Mouse (Mus musculus) heart, postnatal 4 days (tissue): ENCODE measurements around the gene Olfr782. TPM values are rescaled to one million over a fixed set of nuclear protein-coding genes. Genes with fewer than 3 reads are reported as not detected.
"Not testable (repeated sequence)": the region's sequence is repeated elsewhere in the genome, so short reads cannot be mapped to it uniquely, and the experiment has no call there.

Experiments
- DNase-seq: peaks from one replicate; pipeline ENCODE4 v3.0.0; 2021
- total RNA-seq, 2 experiments: library from RNA; stranded (reverse); gene quantifications; 2 replicates each; pipeline ENCODE4 v1.2.3; 2021

The Olfr782 gene
- not detected for total RNA-seq

DNA sequence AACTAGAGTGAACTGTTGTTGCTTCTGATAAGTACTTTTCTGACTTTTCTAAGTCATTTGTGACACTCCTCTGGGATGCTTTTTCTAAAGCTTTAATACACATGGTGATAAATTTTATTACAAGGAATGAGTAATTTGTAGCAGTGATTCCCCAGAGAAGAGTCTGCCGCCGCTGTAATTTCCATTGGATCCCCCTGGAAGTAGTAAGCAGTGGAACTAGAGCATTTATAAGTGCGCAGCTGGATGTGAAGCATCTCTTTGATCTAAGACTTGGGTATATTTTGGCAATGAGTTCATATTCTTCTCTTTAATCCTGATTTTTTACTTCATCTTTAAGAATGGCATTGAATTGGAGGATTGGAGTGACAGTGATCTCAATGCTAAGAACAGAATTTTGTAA, at the start of gene Olfr782:
Gene Olfr782, plus strand, starts transcription at position 301 of the 400 bp plus-strand sequence.
- DNase-seq = no peak

DNA sequence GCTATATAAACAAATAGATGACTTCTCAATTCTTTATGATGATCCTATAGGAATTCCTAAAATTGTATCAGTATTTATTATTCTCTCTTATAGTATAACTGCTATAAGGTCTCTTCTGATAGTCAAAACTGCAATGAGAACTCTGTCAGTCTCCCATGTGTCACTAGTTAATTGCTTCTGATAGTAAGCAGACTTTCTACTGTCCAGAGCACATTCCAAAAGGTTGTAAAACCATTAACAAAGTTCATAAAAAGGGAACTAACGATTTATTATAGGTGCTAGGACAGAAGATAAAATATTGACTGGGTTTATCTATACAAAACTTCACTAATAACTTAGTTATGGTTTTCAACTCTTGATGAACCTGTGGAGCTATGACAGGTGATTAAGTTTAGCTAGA, 35.7 kb upstream of the Olfr782 start:
- not testable (repeated sequence) for DNase-seq

DNA sequence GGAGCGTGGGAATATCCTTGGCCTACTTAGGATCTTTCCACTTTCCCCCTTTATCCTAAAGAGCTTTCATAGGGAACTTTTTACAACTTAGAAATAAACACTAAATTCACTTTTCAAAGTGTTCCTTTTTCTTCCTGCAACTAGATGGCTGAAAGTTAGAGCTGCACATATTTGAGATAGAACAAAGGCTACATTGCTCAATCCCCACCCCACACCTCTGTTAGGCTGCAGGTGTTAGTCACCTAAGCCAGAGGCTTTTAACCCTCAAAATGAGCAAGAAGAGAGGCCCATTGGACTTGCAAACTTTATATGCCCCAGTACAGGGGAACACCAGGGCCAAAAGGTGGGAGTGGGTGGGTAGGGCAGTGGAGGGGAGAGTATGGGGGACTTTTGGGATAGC, 35.1 kb upstream of the Olfr782 start:
- not testable (repeated sequence) for DNase-seq

DNA sequence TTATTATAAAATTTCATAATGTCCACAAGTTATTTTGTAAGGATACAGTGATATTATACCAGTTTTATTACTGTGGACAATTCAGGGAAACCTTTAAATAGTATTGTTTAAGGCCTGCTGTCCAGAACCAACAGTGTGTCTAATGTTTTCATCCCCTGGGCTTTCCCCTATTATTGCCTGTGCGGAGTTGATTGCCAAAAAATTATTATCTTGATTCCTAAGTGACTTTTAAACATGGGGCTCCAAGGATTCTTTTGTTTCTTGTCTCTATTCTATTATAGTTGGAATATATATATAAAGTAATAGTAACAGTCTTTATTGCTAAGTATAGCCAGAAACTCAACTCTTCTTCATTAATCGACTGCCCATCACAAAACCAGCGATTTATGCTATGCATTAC, 30.8 kb upstream of the Olfr782 start, which contains the start of gene Olfr780:
Gene Olfr780, plus strand, starts transcription at position 301 of the 400 bp plus-strand sequence.
- no peak for DNase-seq

DNA sequence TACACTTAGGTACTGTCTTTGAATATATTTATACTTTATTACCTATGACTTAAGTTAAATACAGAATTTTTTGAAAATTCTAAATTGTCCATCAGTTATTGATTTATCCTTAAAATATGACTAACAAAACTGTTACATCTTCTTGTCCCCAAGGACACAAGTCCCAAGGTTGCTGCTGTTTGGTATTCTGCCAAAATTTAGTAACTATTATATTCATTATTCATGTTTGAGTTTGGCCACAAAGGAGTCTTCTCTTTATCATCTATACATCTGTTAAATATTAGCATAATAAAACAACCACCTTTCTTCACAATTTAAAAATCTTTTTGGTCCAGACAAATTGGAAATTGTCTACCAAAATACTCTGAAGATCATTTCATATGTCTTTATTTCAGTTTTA, 20.1 kb upstream of the Olfr782 start, which contains the start of gene Olfr781:
Gene Olfr781, plus strand, starts transcription at position 301 of the 400 bp plus-strand sequence.
- DNase-seq = no peak

DNA sequence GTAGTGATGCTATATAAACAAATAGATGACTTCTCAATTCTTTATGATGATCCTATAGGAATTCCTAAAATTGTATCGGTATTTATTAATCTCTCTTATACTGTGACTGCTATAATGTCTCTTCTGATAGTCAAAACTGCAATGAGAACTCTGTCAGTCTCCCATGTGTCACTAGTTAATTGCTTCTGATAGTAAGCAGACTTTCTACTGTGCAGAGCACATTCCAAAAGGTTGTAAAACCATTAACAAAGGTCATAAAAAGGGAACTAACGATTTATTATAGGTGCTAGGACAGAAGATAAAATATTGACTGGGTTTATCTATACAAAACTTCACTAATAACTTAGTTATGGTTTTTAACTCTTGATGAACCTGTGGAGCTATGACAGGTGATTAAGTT, 3.8 kb downstream of the Olfr782 start:
- DNase-seq = not testable (repeated sequence)

DNA sequence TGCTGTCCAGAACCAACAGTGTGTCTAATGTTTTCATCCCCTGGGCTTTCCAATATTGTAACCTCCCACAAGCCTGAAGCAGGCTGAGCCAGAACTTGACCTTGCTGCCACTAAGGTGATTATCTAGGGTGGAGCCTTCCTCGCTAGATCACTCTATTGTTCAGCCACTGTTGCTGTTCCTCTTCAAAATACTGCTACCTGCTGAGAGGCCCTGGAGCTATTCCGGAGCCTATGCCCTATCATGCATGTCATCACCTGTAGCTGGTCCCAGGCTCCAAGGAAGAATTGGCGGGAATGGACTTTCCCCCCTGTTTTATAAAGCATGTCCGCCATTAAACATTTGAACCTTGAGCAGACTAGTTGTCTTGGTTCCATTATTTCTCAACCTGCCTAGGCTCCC, 7.8 kb downstream of the Olfr782 start:
- not testable (repeated sequence) for DNase-seq

DNA sequence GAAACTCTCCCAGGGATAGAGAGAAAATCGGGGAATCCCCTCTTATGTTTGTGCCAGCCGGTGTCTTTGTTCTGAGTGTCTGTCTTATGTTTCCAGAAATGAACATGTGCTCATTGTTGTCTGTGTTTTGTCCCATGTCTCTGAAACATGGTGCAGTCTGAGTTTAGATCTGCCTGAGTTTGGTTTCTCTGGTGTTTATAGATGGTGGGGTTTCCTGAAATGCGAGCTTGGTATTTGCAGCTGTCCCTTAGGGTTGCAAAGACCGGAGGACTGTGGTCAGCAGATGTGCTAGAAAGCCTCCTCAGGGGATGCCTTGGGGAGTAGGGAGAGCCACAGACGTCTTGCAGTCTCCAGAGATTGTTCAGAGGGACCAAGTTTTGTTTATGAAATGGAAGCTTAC, 8.7 kb downstream of the Olfr782 start:
- DNase-seq = no peak

DNA sequence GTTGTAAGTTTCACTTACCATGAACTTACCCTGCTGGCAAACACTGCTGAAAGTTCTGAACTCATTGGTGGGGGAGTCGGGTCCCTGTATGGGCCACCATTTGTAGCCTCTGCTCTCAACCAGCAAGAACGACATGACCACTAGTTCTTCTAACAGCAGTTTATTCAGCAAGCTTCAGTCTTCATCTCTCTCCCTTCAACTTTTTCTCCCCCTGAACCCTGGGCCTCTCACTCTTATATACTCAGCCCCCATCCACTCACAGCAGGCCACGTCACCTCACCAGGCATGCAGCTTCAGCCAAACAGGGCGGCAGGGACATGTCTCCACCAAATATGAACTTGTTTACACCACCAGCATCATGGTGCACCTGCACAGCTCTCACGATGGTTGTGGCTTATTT, 25.4 kb downstream of the Olfr782 start:
- DNase-seq = not testable (repeated sequence)

DNA sequence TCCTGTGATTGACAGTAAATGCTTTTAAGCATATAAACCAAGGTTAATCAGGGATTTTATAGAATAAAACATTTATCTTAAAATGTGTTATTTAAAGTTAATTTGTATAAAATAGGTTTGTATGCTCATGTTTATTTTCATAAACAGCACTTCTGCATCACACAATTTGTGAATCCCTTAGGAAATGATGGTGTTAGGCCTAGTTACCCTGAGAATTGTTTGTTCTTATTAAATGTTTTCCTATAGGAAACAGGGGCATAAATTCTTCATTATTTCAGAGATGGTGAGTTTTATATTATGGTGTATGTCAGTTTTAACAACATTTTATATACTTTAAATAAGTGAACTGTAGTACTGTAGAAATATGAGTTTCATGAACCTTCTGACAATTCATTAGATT, 35.1 kb downstream of the Olfr782 start, which contains the start of gene Olfr784:
Gene Olfr784, plus strand, starts transcription at position 301 of the 400 bp plus-strand sequence.
- DNase-seq = no peak

DNA sequence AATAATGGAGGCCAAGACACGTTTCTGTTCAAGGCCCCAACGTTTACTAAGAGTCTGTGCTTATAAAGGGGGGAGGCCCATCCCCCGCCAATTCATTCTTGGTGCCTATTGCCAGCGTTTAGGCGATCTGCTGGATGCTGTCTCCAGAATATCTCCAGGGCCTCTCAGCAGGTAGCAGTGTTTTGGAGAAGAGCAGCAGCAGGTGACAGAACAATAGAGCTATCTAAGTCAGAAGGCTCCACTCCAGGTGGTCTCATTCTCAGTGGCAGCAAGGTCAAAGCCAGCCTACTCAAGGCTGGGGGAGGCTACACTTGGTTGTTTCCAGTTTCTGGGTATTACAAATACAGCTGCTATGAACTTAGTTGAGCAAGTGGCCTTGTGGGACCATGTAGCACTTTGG, 52.2 kb downstream of the Olfr782 start:
- DNase-seq = no peak

Other genes starting within 250 kb of the Olfr782 start
- not detected for gene Olfr768, start 249.5 kb upstream of the Olfr782 start, total RNA-seq
- gene Olfr769, start 231.0 kb upstream of the Olfr782 start, total RNA-seq = not detected
- gene Olfr770, start 209.9 kb upstream of the Olfr782 start, total RNA-seq = not detected
- gene Olfr771, start 184.1 kb upstream of the Olfr782 start, total RNA-seq = not detected
- gene Olfr772, start 170.9 kb upstream of the Olfr782 start, total RNA-seq = not detected
- gene Olfr773, start 161.4 kb upstream of the Olfr782 start, total RNA-seq = not detected
- gene Olfr774, start 112.6 kb upstream of the Olfr782 start, total RNA-seq = not detected
- gene Olfr775, start 100.4 kb upstream of the Olfr782 start, total RNA-seq = not detected
- gene Olfr776, start 89.7 kb upstream of the Olfr782 start, total RNA-seq = not detected
- gene Olfr777, start 77.4 kb upstream of the Olfr782 start, total RNA-seq = not detected
- gene Olfr780, start 30.7 kb upstream of the Olfr782 start, total RNA-seq = not detected
- gene Olfr781, start 20.0 kb upstream of the Olfr782 start, total RNA-seq = not detected
- gene Olfr784, start 35.2 kb downstream of the Olfr782 start, total RNA-seq = not detected
- not detected for gene Olfr785, start 56.6 kb downstream of the Olfr782 start, total RNA-seq
- gene Olfr786, start 78.5 kb downstream of the Olfr782 start, total RNA-seq = not detected
- gene Olfr787, start 113.0 kb downstream of the Olfr782 start, total RNA-seq = not detected
- not detected for gene Olfr788, start 122.1 kb downstream of the Olfr782 start, total RNA-seq
- gene Olfr789, start 135.9 kb downstream of the Olfr782 start, total RNA-seq = not detected
- not detected for gene Olfr790, start 149.6 kb downstream of the Olfr782 start, total RNA-seq
- not detected for gene Olfr791, start 172.9 kb downstream of the Olfr782 start, total RNA-seq
- gene Olfr792, start 190.3 kb downstream of the Olfr782 start, total RNA-seq = not detected
- not detected for gene Olfr794, start 218.8 kb downstream of the Olfr782 start, total RNA-seq